Mouse (Mus musculus) layer of hippocampus, postnatal 14 days (tissue): Measurements from ENCODE around the gene Tagln3. TPM values are rescaled to one million over a fixed set of nuclear protein-coding genes. Genes with fewer than 3 reads are reported as not detected.

Experiments
- DNase-seq, 2 experiments: peaks; one replicate each; pipeline ENCODE4 v3.0.0; 2021 to 2022; ENCODE audit warnings: low spot score in 2 of 2, mixed read lengths in 1 of 2
- long read RNA-seq, 2 experiments: library from polyadenylated mRNA; stranded (forward); transcript quantifications; one replicate each; pipeline ENCODE4 v2.0.0; 2021
- total RNA-seq, 2 experiments: library from RNA; stranded (reverse); gene quantifications; 2 replicates each; pipeline ENCODE4 v1.2.3; 2021

Gene Tagln3
- 100 to 1,000 TPM; 287 to 317 TPM for total RNA-seq
- long read RNA-seq, experiment 1, transcript Tagln3-201 (4 exons, 1,240 nt), result major isoform, 313 of 319 reads
- long read RNA-seq, experiment 1, partial matches to known transcripts, result 2 of 319 reads
- long read RNA-seq, experiment 1, other reads (novel, unspliced or antisense), result 4 of 319 reads
- long read RNA-seq, experiment 2, transcript Tagln3-201 (4 exons, 1,240 nt), result major isoform, 538 of 558 reads
- long read RNA-seq, experiment 2, partial matches to known transcripts, result 14 of 558 reads
- long read RNA-seq, experiment 2, other reads (novel, unspliced or antisense), result 6 of 558 reads

DNA sequence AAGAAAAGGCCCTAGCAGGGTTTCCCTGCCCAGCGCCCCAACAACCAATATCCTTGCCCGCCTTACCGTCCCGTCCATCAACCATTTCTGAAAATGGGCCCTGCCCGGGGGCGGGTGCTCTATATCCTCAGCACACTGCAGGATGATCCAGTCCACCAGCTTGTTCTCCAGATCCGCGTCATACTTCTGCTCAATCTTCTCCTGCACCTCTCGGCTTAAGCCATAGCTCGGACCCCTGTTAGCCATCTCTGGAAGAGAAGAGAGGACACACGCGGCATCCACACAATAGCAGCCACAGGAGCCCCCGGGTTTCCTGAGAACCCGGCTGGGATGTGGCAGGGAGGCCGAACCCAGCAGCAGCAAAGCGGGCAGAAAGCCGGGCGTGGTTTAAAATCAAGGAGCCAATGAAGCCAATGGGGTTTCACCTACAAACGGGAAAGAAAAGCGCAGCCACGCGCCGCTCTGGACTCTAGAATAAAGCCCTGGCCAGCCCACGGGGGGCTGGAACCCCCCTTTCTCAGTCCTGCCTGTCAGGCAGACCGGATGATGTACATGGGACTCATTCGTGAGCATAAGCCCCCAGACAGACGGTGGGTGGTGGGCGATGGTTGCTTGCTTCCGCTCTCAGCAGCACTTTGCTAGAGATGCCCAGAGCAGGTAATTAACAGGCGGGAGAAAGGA is at the start of gene Tagln3:
Gene Tagln3 (minus strand): TSS at position 548 of the 681 bp plus-strand sequence.
- DNase-seq, result peak; percentile 77 to 85

DNA sequence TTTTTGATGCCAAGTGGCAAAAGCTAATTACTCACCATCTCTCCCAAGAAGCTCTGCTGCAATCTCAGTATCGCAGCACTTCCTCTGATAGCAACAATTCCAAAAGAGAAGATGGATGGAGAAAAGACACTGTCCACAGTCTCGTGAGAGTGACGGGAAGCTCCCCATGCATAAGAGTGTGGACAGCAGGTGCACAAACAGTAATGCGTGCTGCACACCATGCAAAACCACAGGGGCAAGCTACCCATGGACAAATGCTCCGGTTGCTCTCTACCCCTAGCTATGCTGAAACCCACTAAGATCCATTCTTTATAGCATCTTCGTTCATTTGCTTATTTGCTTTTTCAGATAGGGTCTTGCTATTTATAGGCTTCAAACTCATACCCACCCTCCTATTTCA is 46.5 kb upstream of the Tagln3 start:
- no peak for DNase-seq

DNA sequence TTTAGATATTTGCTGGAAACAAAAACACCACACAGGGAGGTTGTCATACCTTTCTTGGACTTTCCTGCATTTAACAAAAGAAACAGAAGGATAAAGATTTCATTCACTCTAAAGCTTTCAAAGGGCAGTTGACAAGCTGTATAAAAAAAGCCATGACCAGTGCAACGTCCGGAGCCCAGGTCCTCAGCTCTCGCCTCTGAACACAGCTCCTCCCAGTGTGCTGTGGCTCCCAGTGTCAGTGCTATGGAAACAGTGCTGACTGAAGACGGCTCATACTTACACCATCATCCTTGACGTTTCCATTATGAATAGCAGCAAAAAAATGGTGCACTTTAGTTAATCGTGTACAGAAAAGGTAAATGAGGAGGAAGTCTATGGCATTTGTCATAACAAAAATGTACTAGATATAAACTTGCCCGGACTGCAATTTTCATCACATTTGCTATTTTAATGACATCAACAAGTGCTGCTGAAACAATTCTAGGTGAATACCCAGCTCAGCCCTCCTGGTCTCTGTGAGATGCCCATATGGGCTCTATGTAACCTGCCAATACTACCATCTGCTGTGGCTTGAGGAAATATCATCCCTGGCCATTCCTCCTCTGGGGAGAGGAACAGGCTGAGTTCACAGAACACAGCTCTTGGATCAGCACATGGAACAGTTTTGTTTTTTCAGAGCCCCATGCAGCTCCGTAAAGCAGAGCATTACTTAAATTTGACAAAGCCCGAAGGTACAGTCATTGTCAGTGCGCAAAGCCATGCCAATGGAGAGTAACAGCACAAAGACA is 43.6 kb upstream of the Tagln3 start:
- DNase-seq, result peak in 1 of 2 experiments; percentile 42

DNA sequence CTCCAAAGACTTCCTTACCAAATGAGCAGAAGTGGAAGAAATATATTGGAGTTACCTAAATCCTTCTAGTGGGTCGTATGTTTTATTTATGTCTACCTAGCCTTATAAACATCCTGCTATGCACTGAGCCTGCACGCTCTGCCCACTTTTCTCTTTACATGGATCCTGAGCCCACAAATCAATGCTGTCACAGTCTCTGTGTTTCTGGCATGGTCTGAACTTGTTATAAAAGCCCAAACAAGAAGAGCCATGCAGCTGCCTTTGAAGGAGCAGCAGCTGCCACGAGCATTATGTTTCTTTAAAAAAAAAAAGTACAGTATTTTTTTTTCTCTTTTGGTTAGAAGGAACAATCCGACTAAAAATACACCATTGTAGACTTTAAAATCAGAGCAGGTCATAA is 43.0 kb upstream of the Tagln3 start:
- no peak for DNase-seq

DNA sequence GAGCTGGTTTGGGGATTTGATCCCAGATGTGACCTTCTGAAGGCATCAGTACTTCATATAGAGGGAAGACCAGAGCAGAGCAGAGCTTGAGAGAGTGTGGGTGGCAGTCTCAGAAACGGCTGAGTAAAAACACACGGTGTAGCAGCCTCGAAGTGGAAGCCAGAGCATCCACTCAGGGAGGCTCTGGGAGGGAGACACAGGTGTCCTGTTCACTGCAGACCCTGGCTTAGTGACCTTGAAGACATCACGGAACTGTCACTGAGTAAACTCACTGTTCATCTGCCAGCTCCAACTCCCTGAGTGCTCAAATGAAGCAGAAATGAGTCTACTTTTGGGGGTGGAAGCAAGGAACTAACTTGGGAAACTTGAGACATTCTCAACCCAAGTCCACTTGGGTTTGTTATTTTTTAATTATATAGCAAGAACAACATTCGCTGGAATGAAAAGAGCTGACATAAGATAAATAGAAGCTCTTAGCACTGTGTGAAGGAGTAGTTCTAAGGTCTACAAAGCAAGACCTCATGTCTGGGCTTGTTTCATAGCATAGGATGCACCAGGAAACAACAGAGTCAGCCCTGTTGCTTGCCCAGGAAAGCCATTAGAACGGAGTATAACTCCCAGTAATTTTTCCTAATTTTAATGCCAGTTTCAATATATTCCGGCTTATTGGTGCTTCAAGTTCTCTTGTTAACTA is 41.5 kb upstream of the Tagln3 start:
- DNase-seq, result no peak

DNA sequence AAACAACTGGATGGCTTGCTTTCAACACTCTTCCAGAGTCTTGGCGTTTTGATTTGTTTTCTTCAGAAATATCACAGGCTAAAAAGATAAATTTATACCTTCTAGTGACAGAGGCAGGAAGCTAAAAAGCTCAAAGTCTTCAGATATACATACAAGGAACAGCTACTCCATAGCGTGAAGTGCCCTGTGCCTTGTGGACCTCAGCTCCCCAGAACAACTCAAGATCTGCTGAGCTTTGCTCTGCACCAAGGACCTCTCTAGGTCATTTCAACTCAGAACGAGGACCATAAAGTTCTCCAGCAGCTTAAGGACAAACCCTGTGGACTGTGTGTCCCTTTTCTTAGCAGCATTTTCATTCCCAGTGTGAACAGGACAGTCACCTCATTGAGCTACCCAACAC is 40.7 kb upstream of the Tagln3 start:
- no peak for DNase-seq

DNA sequence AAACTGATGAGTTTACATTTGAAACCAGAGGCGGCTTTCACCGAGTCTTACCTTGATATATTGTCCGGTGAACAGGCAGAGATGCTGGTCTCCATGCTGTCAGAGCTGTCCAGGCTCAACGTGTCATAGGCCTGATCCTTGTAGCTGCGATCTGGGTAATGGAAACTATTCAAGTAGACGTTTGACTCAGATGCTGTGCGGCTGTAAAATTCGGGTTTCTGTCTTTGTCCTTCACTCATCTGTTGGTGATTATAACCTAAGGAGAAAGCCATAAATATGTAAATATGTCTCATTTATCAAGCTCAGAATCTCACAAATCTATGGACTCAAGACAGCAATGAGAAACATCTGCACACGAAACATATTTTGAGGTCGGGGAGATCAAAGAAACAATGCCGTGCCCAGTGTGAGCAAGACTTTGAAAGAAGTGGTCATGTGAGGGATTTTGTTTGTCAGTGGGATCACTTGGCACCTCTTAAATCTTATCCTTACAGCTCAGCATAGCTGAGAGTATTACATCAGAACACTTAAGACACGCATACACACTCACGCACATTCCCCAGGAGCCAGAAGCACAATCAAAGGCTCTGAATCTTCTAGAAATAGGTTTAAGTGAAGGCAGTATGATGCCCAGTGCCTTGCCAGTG is 38.6 kb upstream of the Tagln3 start:
- DNase-seq, result no peak

DNA sequence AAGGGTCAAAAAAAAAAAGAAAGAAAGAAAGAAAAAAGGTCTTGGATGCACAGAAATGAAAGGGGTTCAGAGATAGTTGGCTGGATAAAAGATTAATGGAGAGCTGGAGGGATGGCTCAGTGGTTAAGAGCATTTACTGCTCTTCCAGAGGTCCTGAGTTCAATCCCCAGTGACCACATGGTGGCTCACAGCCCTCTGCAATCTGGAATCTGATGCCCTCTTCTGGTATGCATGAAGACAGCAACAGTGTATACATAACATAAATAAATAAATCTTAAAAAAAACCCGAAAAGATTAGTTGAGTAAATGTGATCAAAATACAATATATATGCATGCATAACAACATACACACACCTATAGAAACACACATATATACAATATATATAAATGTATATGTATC is 37.0 kb upstream of the Tagln3 start:
- no peak for DNase-seq

DNA sequence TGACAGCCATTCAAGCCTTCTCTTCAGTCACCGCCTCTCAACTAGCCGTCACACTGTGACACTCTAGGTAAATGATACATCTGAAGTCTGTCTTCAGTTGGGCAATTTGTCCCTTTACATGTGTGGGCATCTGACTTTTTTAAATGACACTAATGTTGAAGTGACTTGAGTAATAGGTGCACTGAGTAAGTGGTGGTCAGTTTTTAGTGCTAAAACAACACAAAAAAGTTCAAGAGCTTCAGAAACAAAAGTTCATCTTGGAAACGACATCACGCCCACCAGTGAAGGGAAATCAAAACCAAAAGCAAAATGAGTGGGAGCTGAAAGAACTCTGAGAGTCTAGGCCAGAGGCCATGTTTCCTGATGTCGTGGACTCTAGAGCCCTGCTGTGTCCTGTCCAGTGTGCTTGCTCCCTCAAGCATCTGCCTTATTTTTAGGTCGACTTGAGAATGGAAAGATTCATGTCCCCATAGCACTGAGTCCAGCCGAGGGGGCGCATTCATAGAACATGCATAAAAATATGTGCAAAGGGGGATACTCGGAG is 34.4 kb upstream of the Tagln3 start:
- DNase-seq, result no peak

DNA sequence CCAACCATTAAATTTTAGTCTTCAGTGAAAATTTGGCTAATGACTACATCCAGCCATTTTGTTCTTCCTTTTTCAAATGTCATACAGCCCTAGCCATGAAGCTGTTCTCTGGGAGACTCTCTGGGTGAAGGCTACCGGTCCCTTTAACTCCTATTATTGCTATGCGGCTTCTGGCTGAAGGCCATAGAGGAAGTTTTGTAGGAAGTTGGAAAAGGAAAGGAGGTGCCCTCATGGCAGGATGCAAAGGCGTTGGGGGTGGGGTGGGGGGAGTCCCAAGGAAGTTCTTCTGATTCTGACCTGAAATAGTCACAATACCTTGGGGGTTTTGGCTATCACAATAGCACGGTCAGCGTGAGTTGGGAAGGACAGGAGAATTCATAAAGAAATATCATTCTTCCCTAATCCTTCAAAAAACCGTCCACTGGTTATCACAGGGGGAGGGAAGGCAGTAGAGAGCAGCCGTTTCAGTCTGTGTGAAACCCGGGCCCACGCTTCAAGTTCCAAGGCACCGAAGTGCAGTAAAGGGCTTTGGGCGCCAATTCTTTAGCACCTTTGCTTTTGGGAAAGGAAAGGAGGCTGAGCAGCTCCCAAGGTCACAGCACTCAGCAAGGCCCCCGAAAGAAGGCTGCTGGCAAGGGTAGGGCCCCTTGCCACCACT is 33.1 kb upstream of the Tagln3 start:
- DNase-seq, result no peak

DNA sequence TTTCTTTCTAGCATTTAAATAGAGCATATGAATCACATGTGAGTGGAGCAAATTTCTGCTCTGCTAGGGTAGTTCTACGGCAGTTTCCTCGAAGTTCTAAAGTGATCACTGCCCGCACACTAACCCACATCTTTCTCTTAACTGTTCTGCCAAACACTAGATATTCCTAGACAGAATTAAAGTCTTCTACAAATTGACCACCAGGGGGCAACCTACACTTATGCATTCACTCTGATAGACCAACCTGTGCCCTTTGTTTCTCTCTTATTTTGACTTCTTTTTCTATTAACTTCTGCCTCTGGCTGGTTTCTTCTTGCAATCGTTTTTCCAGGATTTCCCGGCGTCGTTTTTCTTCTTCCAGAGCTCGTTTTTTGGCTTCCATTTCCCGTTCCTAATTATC is 32.4 kb upstream of the Tagln3 start:
- peak in 1 of 2 experiments; percentile 79 for DNase-seq

DNA sequence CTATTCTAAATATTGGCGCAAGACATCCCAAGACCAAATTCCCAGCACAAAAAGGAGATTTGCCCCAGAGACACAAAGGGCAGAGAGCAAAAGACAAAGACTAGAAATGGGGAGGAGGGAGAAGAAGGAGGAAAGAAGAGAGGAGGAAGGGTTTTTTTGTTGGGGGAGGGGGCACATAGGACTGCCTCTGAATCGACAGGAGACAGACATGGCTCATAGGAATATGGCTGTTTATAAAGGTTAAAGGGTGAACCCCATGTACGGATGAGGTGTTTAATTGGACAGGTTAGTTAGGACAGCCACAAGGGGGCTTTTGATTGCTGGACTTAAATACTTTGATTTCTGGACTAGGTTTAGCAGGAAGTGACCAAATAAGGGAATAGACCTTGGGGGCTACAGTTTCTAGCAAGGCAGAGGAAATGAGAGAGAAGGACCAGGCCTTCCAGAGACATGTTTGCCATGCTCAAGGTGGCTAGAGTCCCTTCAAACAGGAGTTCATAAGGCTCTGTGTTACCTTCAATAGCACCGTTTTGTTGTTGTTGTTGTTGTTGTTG is 19.3 kb upstream of the Tagln3 start:
- no peak for DNase-seq

DNA sequence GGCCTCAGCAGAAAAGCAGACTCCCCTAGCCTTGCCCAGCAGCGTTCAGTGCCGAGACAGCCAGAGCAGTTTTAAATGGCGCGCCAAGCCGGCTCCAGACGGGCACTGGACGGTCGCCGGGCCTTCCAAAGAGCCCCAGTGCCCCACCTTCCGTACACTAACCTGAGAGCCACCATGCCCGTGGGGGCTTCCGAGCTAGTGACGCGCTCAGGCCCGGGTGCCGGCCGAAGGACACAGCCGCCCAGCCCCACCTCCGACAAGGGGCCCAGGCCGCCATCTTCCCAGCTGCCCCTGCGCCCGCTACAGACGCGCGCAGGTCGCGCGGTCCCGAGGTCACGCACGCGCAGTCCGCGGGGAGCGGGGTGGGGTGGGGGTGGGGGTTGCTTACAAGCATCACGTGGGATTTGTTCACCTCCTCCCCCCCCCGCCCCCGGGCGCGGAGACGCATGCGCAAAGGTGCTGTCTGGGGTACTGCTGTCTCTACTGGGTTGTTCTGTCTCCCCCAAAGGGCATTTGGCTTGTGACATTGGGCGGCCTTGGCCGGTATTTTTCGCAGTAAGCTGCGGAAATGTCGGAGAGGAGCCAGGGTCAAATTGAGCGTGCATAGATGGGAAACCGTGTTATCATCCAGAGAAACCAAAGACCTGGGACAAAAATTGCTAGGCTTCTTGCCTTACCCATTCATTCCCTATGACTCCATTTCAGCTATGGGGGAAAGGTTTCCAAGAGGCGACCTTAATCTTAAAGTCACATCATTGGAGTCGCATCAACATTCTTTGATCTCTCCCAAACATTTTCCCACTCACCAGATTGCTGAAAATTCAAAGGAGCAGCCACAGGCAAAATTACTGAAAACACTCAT is 18.4 kb upstream of the Tagln3 start, which contains the start of gene Abhd10:
Gene Abhd10 (minus strand): TSS at position 341 of the 862 bp plus-strand sequence.
- DNase-seq, result peak; percentile 96 to 97

DNA sequence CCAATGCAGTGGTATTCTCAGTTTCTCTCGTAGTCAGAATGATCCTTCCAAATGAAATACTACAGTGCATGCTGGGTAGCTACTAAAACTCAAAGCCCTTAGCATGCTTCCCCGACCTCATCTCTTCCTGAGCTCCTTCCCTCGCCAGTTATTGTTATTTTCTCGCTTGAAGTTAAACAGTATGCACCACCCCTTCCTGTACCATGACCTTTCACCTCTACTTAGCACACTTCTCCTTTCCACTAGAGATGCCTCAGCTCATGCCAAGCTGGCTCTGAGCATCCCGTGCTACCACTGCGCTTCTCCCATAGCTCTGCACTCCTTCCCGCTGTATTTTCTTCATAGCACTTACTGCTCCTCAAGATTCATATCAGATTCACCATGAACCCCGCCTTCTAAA is 13.5 kb upstream of the Tagln3 start:
- no peak for DNase-seq

DNA sequence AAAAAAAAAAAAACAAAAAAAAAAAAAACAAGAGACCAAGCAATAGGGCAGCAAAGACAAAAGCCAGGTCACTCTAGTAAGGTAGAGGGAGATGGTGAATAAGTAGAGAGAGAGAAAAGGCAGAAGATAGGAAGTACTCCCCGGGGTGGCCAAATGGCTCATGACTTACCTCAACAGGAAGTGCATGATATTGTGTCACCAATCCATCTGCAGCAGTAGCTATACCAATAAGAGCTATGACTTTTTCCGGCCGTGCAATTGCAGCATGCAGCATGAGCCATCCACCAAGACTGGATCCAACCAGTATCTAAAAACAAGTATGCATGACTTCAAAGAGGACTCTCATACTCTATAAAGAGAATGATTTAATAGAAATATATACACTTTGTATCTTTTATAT is 12.3 kb upstream of the Tagln3 start:
- no peak for DNase-seq

DNA sequence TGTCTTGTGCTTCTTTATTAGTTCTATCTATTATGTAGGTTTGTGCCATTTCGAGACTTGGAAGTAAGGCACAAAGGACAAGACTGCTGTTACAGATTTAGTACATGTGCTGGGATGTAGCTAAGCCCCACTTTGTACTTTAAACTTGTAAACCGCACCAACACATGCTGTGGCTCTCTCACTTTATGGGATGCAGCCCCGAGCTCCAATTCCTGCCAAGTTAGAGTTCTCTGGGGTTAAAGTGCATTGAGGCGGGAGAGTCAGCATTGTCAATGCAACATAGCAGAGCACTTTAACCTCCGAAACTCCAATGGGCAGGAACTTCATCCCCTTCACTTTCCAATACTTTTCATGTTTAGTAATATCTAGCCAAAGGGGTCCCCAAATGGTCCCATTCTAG is 4.8 kb upstream of the Tagln3 start:
- no peak for DNase-seq

DNA sequence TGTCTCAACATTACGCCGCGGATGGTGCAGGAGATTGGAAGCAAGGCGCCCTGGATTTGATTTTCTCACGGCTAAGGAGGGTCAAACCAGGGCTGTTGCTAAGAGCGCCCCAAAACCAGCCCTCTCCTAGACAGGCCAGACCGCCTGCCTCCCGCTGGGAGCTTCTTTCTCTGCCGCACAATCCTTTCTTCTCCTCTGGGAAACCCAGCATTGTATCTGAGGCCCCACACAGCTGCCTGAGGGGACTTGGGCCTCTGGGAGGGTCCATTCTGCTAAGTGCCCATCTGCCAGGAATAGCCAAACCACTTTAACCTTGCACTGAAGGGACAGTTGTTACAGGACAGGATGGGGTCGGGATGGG is 314 bp upstream of the Tagln3 start:
- DNase-seq, result no peak

DNA sequence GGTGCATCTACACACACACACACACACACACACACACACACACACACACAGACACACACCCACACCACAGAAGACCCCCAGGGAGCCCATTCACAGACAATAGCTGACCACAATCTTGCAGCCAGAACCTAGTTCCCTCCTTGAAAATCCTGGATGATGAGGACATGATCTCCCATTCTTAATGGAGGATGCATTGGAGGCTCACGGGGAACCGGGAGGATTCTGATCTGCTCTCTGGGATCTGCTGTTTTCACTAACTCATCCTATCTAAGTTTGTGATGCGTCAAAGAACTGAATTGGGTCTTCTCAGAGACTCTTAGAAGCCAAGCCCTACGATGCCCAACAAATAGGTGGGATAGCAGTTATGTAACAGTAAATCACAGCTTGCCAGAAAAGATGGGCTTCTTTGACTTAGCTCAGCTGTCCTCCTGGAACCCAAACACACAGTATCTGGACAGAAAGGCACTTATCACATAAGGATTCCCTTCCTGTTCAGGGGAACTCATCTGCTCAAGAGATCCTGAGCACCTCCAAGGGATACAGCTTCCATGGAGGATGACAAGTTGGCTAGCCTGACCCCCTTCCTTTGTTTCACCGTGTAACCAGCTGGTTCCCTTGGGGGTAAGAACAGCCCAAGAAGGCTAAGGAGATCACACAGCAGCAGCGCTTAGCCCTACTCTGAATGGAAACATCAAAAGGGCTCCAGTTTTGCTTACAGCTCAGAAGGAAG is 1.1 kb downstream of the Tagln3 start:
- DNase-seq, result peak in 1 of 2 experiments; percentile 47
